Mouse (Mus musculus) bone marrow macrophage, adult 2 months (primary cell): Measurements from ENCODE around the gene Ezh2.

Source experiments
- CTCF ChIP-seq: IDR thresholded peaks from 2 replicates; pipeline ENCODE4 v1.5.1; 2012; ENCODE audit warnings: low read depth, mild to moderate bottlenecking, low read length, moderate library complexity
- POLR2A ChIP-seq: IDR thresholded peaks from 2 replicates; pipeline ENCODE4 v1.6.1; 2012; ENCODE audit warnings: mild to moderate bottlenecking, low read depth, low read length, borderline replicate concordance

DNA sequence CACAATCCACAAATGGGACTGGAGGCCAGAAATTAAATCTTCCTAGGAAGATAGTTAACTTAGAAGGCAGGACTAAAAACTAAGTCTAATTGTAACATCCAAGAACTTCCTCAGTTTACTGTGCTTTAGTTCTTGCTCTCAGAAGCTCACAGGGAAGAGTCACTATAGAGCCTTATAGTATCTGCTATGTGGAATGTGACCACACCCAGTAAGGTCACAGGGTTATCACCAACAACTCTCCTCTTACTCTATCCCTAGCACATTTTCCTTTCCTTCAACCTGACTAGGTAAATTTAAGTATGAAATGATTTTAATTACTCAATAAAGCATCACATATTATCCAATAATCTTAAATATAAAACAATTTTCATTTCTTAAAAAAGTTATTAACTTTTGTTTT lies 34.7 kb downstream of the Ezh2 start:
- TF ChIP-seq CTCF, result no peak
- TF ChIP-seq POLR2A, result no peak
